Mouse (Mus musculus) CH12F3 (cell line): ENCODE results near the gene Dstn.

Experiments
- in situ Hi-C: fragments of 300-500 bp; cut with MboI; formaldehyde crosslinking; loops from 2 replicates; pipeline ENCODE4 v1.14.3; 2020; ENCODE audit warnings: low sequenced_read_pairs

The Dstn gene

GRCm38 (mm10) chr2:143914760-143915599 is at the start of gene Dstn:
Gene Dstn (plus strand): TSS chr2:143915320.
- in situ Hi-C loops, result no loop called here

GRCm38 (mm10) chr2:143867326-143867725 is 47.8 kb upstream of the Dstn start:
- in situ Hi-C loops, result no loop called here

GRCm38 (mm10) chr2:143870936-143871688 is 44.0 kb upstream of the Dstn start:
- in situ Hi-C loops, result no loop called here

- in situ Hi-C loops, result no loop called here
These were observed 39.1 kb upstream of the Dstn start for GRCm38 (mm10) chr2:143876026-143876425.

- in situ Hi-C loops, result no loop called here
These were observed 38.0 kb upstream of the Dstn start for GRCm38 (mm10) chr2:143876929-143877632.

GRCm38 (mm10) chr2:143879311-143879710 is 35.8 kb upstream of the Dstn start:
- in situ Hi-C loops, result no loop called here

- in situ Hi-C loops, result no loop called here
These were observed 33.1 kb upstream of the Dstn start for GRCm38 (mm10) chr2:143882002-143882401.

GRCm38 (mm10) chr2:143882606-143883288 is 32.4 kb upstream of the Dstn start:
- in situ Hi-C loops, result no loop called here

- in situ Hi-C loops, result no loop called here
These were observed 25.8 kb upstream of the Dstn start for GRCm38 (mm10) chr2:143889131-143889859.

GRCm38 (mm10) chr2:143889860-143890433 is 25.2 kb upstream of the Dstn start:
- in situ Hi-C loops, result no loop called here

GRCm38 (mm10) chr2:143891302-143892048 is 23.6 kb upstream of the Dstn start:
- in situ Hi-C loops, result no loop called here

- in situ Hi-C loops, result no loop called here
These were observed 15.5 kb upstream of the Dstn start for GRCm38 (mm10) chr2:143899470-143900220.

GRCm38 (mm10) chr2:143900821-143901351 is 14.2 kb upstream of the Dstn start:
- in situ Hi-C loops, result no loop called here

- in situ Hi-C loops, result no loop called here
These were observed 11.6 kb upstream of the Dstn start for GRCm38 (mm10) chr2:143903376-143904045.

GRCm38 (mm10) chr2:143904896-143905295 is 10.2 kb upstream of the Dstn start:
- in situ Hi-C loops, result no loop called here

GRCm38 (mm10) chr2:143909230-143909629 is 5.9 kb upstream of the Dstn start:
- in situ Hi-C loops, result no loop called here

- in situ Hi-C loops, result no loop called here
These were observed 2.9 kb upstream of the Dstn start for GRCm38 (mm10) chr2:143912199-143912598.

GRCm38 (mm10) chr2:143914221-143914620 is 899 bp upstream of the Dstn start:
- in situ Hi-C loops, result no loop called here
